Mouse (Mus musculus) CH12.LX (cell line): Measurements from ENCODE around the gene Cstl1. TPM values are rescaled to one million over a fixed set of nuclear protein-coding genes. Genes with fewer than 3 reads are reported as not detected.

ENCODE experiments used
- DNase-seq: peaks from one replicate; pipeline ENCODE4 v3.0.0-alpha.2; 2013; ENCODE audit errors: extremely low read depth
- H3K27ac ChIP-seq: 2 replicates; pipeline ENCODE4 v1.5.1; 2012; ENCODE audit warnings: low read depth, mild to moderate bottlenecking, control low read depth, moderate library complexity; ENCODE audit not compliant: insufficient read depth
- H3K27me3 ChIP-seq: replicated peaks from 2 replicates; pipeline ENCODE3; 2012; ENCODE audit warnings: inconsistent platforms
- H3K36me3 ChIP-seq, 2 experiments: replicated peaks in 1 of 2; 2 replicates each; pipeline versions ENCODE3 to v1.6.1; 2012; ENCODE audit warnings: inconsistent platforms in 1 of 2, low read length in 1 of 2, mild to moderate bottlenecking in 1 of 2, mixed read lengths in 1 of 2, moderate library complexity in 1 of 2; ENCODE audit not compliant: control insufficient read depth in 1 of 2, insufficient read depth in 1 of 2
- H3K4me1 ChIP-seq, 2 experiments: 2 replicates each; pipeline ENCODE4 v1.6.1; 2012; ENCODE audit warnings: inconsistent platforms in 1 of 2, moderate library complexity in 1 of 2; ENCODE audit not compliant: insufficient read depth in 2 of 2, control insufficient read depth in 1 of 2
- H3K4me2 ChIP-seq: 2 replicates; pipeline ENCODE4 v1.6.1; 2012; ENCODE audit warnings: low read depth, mild to moderate bottlenecking, control low read depth; ENCODE audit not compliant: poor library complexity, insufficient read depth, severe bottlenecking
- H3K4me3 ChIP-seq, 3 experiments: fragments of 150-350 bp in 1 of 3; sonication (generic) in 1 of 3; replicated peaks in 1 of 3; 2 replicates each; pipeline versions ENCODE3 to v1.5.1; 2011 to 2012; ENCODE audit warnings: low read depth in 2 of 3, low read length in 2 of 3, mild to moderate bottlenecking in 2 of 3, moderate library complexity in 2 of 3, control low read depth in 1 of 3, improper control_type of control experiment in 1 of 3, inconsistent platforms in 1 of 3, mixed read lengths in 1 of 3; ENCODE audit not compliant: poor library complexity in 1 of 3
- H3K79me2 ChIP-seq: replicated peaks from 2 replicates; pipeline ENCODE4 v1.6.1; 2012; ENCODE audit warnings: mild to moderate bottlenecking, moderate library complexity; ENCODE audit not compliant: control insufficient read depth, poor library complexity, insufficient read depth, severe bottlenecking; ENCODE audit errors: extremely low read depth
- H3K9ac ChIP-seq: 2 replicates; pipeline ENCODE4 v1.6.1; 2012; ENCODE audit warnings: low read depth, mild to moderate bottlenecking, control low read depth, moderate library complexity; ENCODE audit not compliant: insufficient read depth
- H3K9me3 ChIP-seq: replicated peaks from 2 replicates; pipeline ENCODE3; 2012; ENCODE audit warnings: low read length, inconsistent platforms, mixed read lengths
- BHLHE40 ChIP-seq: IDR thresholded peaks from 2 replicates; pipeline ENCODE4 v1.6.1; 2011; ENCODE audit warnings: mild to moderate bottlenecking, low read depth, low read length, improper control_type of control experiment
- CTCF ChIP-seq, 2 experiments: IDR thresholded peaks in 1 of 2; conservative IDR thresholded peaks in 1 of 2; 2 replicates each; pipeline ENCODE4 v1.5.1; 2011 to 2012; ENCODE audit warnings: low read depth in 2 of 2, low read length in 2 of 2, improper control_type of control experiment in 1 of 2, inconsistent platforms in 1 of 2, mild to moderate bottlenecking in 1 of 2, moderate library complexity in 1 of 2
- EP300 ChIP-seq: IDR thresholded peaks from 2 replicates; pipeline ENCODE4 v1.6.1; 2011; ENCODE audit warnings: low read length, improper control_type of control experiment
- HCFC1 ChIP-seq: IDR thresholded peaks from 2 replicates; pipeline ENCODE4 v1.6.1; 2012; ENCODE audit warnings: low read depth, mild to moderate bottlenecking, inconsistent platforms, low read length, improper control_type of control experiment
- IRF4 ChIP-seq: IDR thresholded peaks from 2 replicates; pipeline ENCODE4 v1.6.1; 2014; ENCODE audit warnings: low read depth, mild to moderate bottlenecking, inconsistent platforms, low read length, improper control_type of control experiment
- JUN ChIP-seq: IDR thresholded peaks from 2 replicates; pipeline ENCODE4 v1.6.1; 2011; ENCODE audit warnings: low read depth, mild to moderate bottlenecking, low read length, improper control_type of control experiment, moderate library complexity; ENCODE audit not compliant: insufficient read depth
- JUND ChIP-seq: conservative IDR thresholded peaks from 2 replicates; pipeline ENCODE4 v1.6.1; 2011; ENCODE audit warnings: low read depth, low read length, improper control_type of control experiment
- KAT2A ChIP-seq: IDR thresholded peaks from 2 replicates; pipeline ENCODE4 v1.6.1; 2012; ENCODE audit warnings: low read length, improper control_type of control experiment, inconsistent platforms; ENCODE audit not compliant: insufficient replicate concordance
- MAFK ChIP-seq: IDR thresholded peaks from 2 replicates; pipeline ENCODE4 v1.6.1; 2011; ENCODE audit warnings: low read length, improper control_type of control experiment; ENCODE audit not compliant: insufficient replicate concordance
- MAX ChIP-seq: IDR thresholded peaks from 2 replicates; pipeline ENCODE4 v1.6.1; 2011; ENCODE audit warnings: low read length, improper control_type of control experiment
- MAZ ChIP-seq: IDR thresholded peaks from 2 replicates; pipeline ENCODE4 v1.6.1; 2012; ENCODE audit warnings: low read depth, mild to moderate bottlenecking, inconsistent platforms, low read length, improper control_type of control experiment, moderate library complexity
- MXI1 ChIP-seq: IDR thresholded peaks from 2 replicates; pipeline ENCODE4 v1.6.1; 2011; ENCODE audit warnings: mild to moderate bottlenecking, low read depth, low read length, improper control_type of control experiment
- NELFE ChIP-seq: IDR thresholded peaks from 2 replicates; pipeline ENCODE4 v1.6.1; 2011; ENCODE audit warnings: low read depth, low read length, improper control_type of control experiment
- NRF1 ChIP-seq: IDR thresholded peaks from 2 replicates; pipeline ENCODE4 v1.6.1; 2014; ENCODE audit warnings: low read depth, mild to moderate bottlenecking, inconsistent platforms, low read length, improper control_type of control experiment, moderate library complexity
- RAD21 ChIP-seq: IDR thresholded peaks from 2 replicates; pipeline ENCODE4 v1.6.1; 2011; ENCODE audit warnings: low read depth, mild to moderate bottlenecking, low read length, improper control_type of control experiment, moderate library complexity
- SMC3 ChIP-seq: IDR thresholded peaks from 2 replicates; pipeline ENCODE4 v1.6.1; 2011; ENCODE audit warnings: low read depth, low read length, improper control_type of control experiment
- TBP ChIP-seq: conservative IDR thresholded peaks from 2 replicates; pipeline ENCODE4 v1.6.1; 2011; ENCODE audit warnings: low read depth, low read length, improper control_type of control experiment
- UBTF ChIP-seq: IDR thresholded peaks from 2 replicates; pipeline ENCODE4 v1.6.1; 2012; ENCODE audit warnings: low read depth, mild to moderate bottlenecking, inconsistent platforms, low read length, improper control_type of control experiment, moderate library complexity
- USF1 ChIP-seq: IDR thresholded peaks from 2 replicates; pipeline ENCODE4 v1.6.1; 2014; ENCODE audit warnings: low read depth, mild to moderate bottlenecking, inconsistent platforms, low read length, improper control_type of control experiment
- ZC3H11A ChIP-seq: IDR thresholded peaks from 2 replicates; pipeline ENCODE4 v1.6.1; 2012; ENCODE audit warnings: low read depth, mild to moderate bottlenecking, inconsistent platforms, low read length, improper control_type of control experiment
- ZKSCAN1 ChIP-seq: IDR thresholded peaks from 2 replicates; pipeline ENCODE4 v1.6.1; 2012; ENCODE audit warnings: low read depth, inconsistent platforms, low read length, improper control_type of control experiment, borderline replicate concordance
- dilution Hi-C: fragments of 300-500 bp; cut with MboI; formaldehyde crosslinking; loops from 2 replicates; pipeline ENCODE4 v1.14.3; 2020; ENCODE audit warnings: low sequenced_read_pairs; ENCODE audit not compliant: extremely low pct_unique_long_range_greater_than_20kb, extremely low pct_ligation_motif_present
- in situ Hi-C: fragments of 300-500 bp; cut with MboI; formaldehyde crosslinking; loops from 3 replicates; pipeline ENCODE4 v1.14.3; 2019; ENCODE audit warnings: low sequenced_read_pairs, low pct_ligation_motif_present, low pct_unique_long_range_greater_than_20kb, mixed read lengths
- polyA plus RNA-seq: library from polyadenylated mRNA; unstranded; fragments of >175 nt; gene quantifications from 2 replicates; pipeline ENCODE4 v1.2.1, GENCODE M21; 2012; ENCODE audit warnings: low read depth; ENCODE audit not compliant: insufficient read length
- total RNA-seq, 2 experiments: library from RNA; depleted of rRNA; stranded (reverse); fragments of 300-350 nt in 1 of 2; fragments of >200 nt in 1 of 2; gene quantifications; 2 replicates each; pipeline ENCODE4 v1.2.3; 2012 to 2014

Gene Cstl1
- total and polyA plus RNA-seq, 3 experiments: not detected

DNA sequence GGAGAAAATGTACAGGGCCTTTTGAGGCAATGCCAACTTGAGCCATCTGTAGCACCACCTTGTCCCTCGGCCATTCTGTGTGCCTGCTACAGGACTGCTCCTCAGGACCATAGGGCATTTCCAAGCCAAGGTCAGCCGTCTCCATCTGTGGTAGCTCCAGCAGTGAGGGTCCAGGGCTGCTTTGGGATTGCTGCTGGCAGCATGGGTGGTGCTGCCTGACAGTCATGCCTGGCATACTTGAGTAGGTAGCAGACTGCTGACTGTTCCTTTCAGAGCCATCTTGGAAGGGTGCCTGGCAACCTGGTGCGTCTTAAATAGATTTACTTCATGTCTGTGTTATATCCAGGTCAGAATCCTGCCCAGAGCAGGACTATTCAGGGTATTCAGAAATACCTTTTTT lies 7.2 kb upstream of the Cstl1 start:
- in situ Hi-C loops: no loop called here
- TF ChIP-seq BHLHE40 (no peak), JUN (no peak), NRF1 (no peak), MAX (no peak), ZKSCAN1 (no peak), TBP (no peak), RAD21 (no peak), EP300 (no peak), IRF4 (no peak), UBTF (no peak), MAZ (no peak), MAFK (no peak), SMC3 (no peak), KAT2A (no peak), MXI1 (no peak)
- Histone ChIP-seq H3K36me3 (no peaks in the 10 kb centered on the region), H3K4me3 (no peak overlapping the region), H3K27me3 (peaks cover 14% of the 10 kb centered on the region), H3K9ac (no peak overlapping the region), H3K27ac (no peak overlapping the region), H3K9me3 (peaks cover 8% of the 10 kb centered on the region), H3K4me1 (no peaks in the 10 kb centered on the region), H3K4me2 (no peak overlapping the region), H3K79me2 (no peaks in the 10 kb centered on the region)
- DNase-seq: no peak
- dilution Hi-C loops: no loop called here

DNA sequence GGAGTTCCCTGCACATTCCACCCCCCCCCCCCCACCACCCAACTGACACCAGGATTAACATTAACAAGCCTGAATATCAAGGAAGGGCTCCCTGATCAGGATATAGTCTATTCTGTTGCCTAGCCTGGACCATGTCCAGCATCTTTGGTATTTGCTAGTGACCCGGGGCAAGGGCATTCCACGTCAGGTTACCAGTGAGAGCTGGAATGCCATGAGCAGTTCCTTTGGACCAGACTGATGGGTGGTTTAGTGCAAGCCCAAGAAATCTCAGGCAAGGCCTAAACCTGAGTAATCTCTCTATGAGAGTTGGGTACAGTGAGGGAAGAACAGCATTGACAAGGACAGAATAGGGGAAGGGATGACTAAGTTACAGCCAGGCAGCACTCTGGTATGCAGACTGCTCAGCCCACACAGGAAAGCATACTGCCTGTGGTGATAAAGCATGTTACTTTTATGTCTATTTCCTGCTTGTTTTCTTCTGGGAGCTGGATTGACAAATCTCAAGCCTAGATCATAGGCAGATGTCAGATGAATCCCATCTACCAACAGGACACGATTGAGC lies 6.2 kb upstream of the Cstl1 start:
- H3K9me3 ChIP-seq: peaks cover 8% of the 10 kb centered on the region
- DNase-seq: no peak
- H3K4me2 ChIP-seq: no peak overlapping the region
- no peaks in the 10 kb centered on the region for H3K79me2 ChIP-seq
- no peaks in the 10 kb centered on the region for H3K36me3 ChIP-seq
- in situ Hi-C loops: no loop called here
- H3K9ac ChIP-seq: no peak overlapping the region
- dilution Hi-C loops: no loop called here
- peaks cover 16% of the 10 kb centered on the region for H3K27me3 ChIP-seq
- H3K4me1 ChIP-seq: no peaks in the 10 kb centered on the region
- no peak overlapping the region for H3K27ac ChIP-seq
- H3K4me3 ChIP-seq: no peak overlapping the region
- no peak for TF ChIP-seq JUND
- no peak for TF ChIP-seq BHLHE40
- TF ChIP-seq USF1: no peak
- TF ChIP-seq MAFK: no peak
- no peak for TF ChIP-seq ZC3H11A
- no peak for TF ChIP-seq HCFC1
- TF ChIP-seq NELFE: no peak
- TF ChIP-seq CTCF (conservative IDR thresholded peaks at IDR 0.05 in 1 of 2, IDR thresholded peaks at IDR 0.05 in 1 of 2; ENCODE audit: low read depth in 2 of 2, low read length in 2 of 2): no peak
- no peak for TF ChIP-seq TBP
